Mouse (Mus musculus): ENCODE results near the gene Pex11g. TPM values are rescaled to one million over a fixed set of nuclear protein-coding genes. Genes with fewer than 3 reads are reported as not detected.

Pex11g gene
- total RNA-seq, 4 experiments from 2014 or later = 10.4 to 20.2 (median 12.1) TPM

DNA sequence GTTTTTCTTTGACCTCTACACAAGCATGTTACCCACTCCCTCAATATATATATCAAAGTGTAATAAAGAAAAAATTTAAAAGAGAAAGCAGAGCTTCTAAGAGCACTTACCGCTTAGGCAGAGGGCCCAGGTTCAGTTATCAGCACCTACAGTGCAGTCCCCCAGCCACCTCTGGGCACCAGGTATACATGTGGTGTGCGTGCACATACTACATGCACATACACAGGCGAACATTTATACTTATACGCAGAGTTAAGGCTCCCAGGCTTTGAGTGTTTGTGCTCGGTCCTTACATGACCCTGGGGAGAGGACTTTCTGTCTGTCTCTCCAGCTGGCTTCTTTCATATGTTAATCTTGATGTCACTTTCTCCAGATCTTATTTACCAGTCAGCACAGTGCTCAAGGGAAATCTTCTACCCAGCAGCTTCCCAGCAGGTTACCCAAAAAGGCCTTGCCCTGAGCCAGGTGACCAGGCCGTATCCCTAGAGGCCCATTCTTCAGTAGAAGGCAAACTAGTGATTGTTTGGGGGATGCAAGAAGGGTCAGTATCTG lies 52.8 kb downstream of the Pex11g start:
- no peak for DNase-seq

- DNase-seq = no peak
Measured at GRCm38 (mm10) chr8:3412816-3413215, 54.7 kb downstream of the Pex11g start.

DNA sequence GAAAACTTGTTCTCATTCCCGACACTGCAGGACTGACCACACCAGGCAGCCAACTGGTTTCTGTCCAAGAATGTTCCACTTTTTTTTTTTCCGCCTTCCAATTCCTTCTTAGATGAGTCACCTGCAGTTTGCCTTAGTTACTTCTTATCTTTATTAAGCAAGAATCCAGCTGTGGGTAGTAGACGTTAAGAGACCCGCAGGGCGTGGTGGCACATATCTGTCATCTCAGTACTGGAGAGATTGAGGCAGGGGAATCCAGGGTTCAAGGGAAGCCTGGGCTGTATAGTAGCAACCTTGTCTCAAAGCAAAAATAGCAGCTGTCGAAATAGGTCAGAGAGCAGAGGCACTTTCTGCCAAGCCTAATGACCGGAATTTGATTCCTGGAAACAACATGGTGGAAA lies 55.6 kb downstream of the Pex11g start:
- DNase-seq = no peak

GRCm38 (mm10) chr8:3411085-3411484 lies 56.4 kb downstream of the Pex11g start:
- no peak for DNase-seq

DNA sequence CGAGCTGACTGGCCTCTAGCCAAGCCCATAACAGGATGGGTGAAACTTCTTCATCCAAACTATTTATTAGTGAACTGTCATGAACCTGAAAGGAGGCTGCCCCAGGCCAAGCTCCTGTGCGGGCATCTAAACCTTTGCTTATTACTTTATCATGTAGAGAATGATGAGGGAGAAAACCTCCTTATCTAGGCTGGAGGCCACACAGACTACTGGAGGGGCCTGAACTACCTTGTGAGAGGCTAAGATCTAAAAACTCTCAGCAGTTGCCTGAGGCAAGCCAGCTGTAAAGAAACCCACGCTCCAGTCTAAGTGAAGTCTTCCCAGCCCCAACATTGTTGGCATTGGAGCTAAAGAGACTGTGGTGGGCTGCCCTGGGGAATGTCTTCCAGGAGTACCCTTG lies 60.1 kb downstream of the Pex11g start:
- DNase-seq = no peak

Other genes with a start within 250 kb of the Pex11g start
- 100 to 1,000 TPM; 139 to 174 (median 151) TPM for gene Insr, start 188.1 kb downstream of the Pex11g start, total RNA-seq (2022)
- under 1 TPM; 0.23 to 0.83 (median 0.28) TPM for gene A430078G23Rik, start 114.3 kb downstream of the Pex11g start, total RNA-seq (2022)
- gene Arhgef18, start 74.7 kb downstream of the Pex11g start, total RNA-seq (2022) = 10 to 100 TPM; 44.6 to 48.1 (median 47.0) TPM
- gene Tex45, start 3.2 kb upstream of the Pex11g start, total RNA-seq (2022) = under 1 TPM in 2 of 4 experiments, not detected in 2; 0.28 to 0.46 TPM
- 10 to 100 TPM; 20.6 to 22.9 (median 21.7) TPM for gene Zfp358, start 25.5 kb upstream of the Pex11g start, total RNA-seq (2022)
- gene Mcoln1, start 32.8 kb upstream of the Pex11g start, total RNA-seq (2022) = 10 to 100 TPM; 45.0 to 82.0 (median 60.3) TPM
- 10 to 100 TPM; 49.3 to 73.9 (median 63.2) TPM for gene Pnpla6, start 47.7 kb upstream of the Pex11g start, total RNA-seq (2022)
- gene C330021F23Rik, start 100.3 kb upstream of the Pex11g start, total RNA-seq (2022) = not detected
- gene Camsap3, start 119.6 kb upstream of the Pex11g start, total RNA-seq (2022) = 10 to 100 TPM in 2 of 4 experiments, 1 to 10 TPM in 2; 4.7 to 15.5 (median 10.0) TPM
- gene Xab2, start 153.6 kb upstream of the Pex11g start, total RNA-seq (2022) = 10 to 100 TPM; 37.2 to 44.3 (median 42.5) TPM
- 100 to 1,000 TPM in 1 of 4 experiments, 10 to 100 TPM in 3; 86.7 to 108 (median 94.2) TPM for gene Pet100, start 153.9 kb upstream of the Pex11g start, total RNA-seq (2022)
- not detected for gene Pcp2, start 157.9 kb upstream of the Pex11g start, total RNA-seq (2022)
- 100 to 1,000 TPM in 2 of 4 experiments, 10 to 100 TPM in 2; 76.2 to 107 (median 99.8) TPM for gene Stxbp2, start 163.3 kb upstream of the Pex11g start, total RNA-seq (2022)
- 100 to 1,000 TPM in 3 of 4 experiments, 10 to 100 TPM in 1; 50.2 to 152 (median 108) TPM for gene Retn, start 188.1 kb upstream of the Pex11g start, total RNA-seq (2022)
- gene Mcemp1, start 198.1 kb upstream of the Pex11g start, total RNA-seq (2022) = under 1 TPM in 3 of 4 experiments, not detected in 1; 0.17 to 0.40 (median 0.26) TPM
- 10 to 100 TPM in 3 of 4 experiments, 1 to 10 TPM in 1; 8.1 to 26.3 (median 22.4) TPM for gene Fcor, start 204.7 kb upstream of the Pex11g start, total RNA-seq (2022)
- 10 to 100 TPM; 21.0 to 23.6 (median 22.5) TPM for gene Trappc5, start 208.6 kb upstream of the Pex11g start, total RNA-seq (2022)
- under 1 TPM; 0.12 to 0.54 (median 0.45) TPM for gene Fcer2a, start 226.5 kb upstream of the Pex11g start, total RNA-seq (2022)

Measured in adrenal gland, adult 8-10 months (tissue).